Mouse (Mus musculus): ENCODE data around the gene Icam2. TPM values are rescaled to one million over a fixed set of nuclear protein-coding genes. Genes with fewer than 3 reads are reported as not detected.

Icam2 gene
- polyA plus RNA-seq, 1 experiment from 2014 or later = 13.4 TPM

Other genes starting within 250 kb of the Icam2 start
- gene Gm10840, start 227.2 kb downstream of the Icam2 start, polyA plus RNA-seq (2015; fragmentation: Nextera tagmentation; extraction: Ambion mirVana) = not detected in 2 replicates
- 82.2 and 82.7 TPM in 2 replicates for gene Limd2, start 227.2 kb downstream of the Icam2 start, polyA plus RNA-seq (2015; fragmentation: Nextera tagmentation; extraction: Ambion mirVana)
- 7.8 and 7.9 TPM in 2 replicates for gene Strada, start 185.9 kb downstream of the Icam2 start, polyA plus RNA-seq (2015; fragmentation: Nextera tagmentation; extraction: Ambion mirVana)
- gene Ccdc47, start 171.7 kb downstream of the Icam2 start, polyA plus RNA-seq (2015; fragmentation: Nextera tagmentation; extraction: Ambion mirVana) = 36.4 and 37.3 TPM in 2 replicates
- 21.3 and 22.4 TPM in 2 replicates for gene Ddx42, start 171.1 kb downstream of the Icam2 start, polyA plus RNA-seq (2015; fragmentation: Nextera tagmentation; extraction: Ambion mirVana)
- 30.2 and 30.4 TPM in 2 replicates for gene Ftsj3, start 132.0 kb downstream of the Icam2 start, polyA plus RNA-seq (2015; fragmentation: Nextera tagmentation; extraction: Ambion mirVana)
- 128 and 131 TPM in 2 replicates for gene Psmc5, start 131.9 kb downstream of the Icam2 start, polyA plus RNA-seq (2015; fragmentation: Nextera tagmentation; extraction: Ambion mirVana)
- 26.7 and 26.8 TPM in 2 replicates for gene Smarcd2, start 115.1 kb downstream of the Icam2 start, polyA plus RNA-seq (2015; fragmentation: Nextera tagmentation; extraction: Ambion mirVana)
- 0.09 and 0.12 TPM in 2 replicates for gene Tcam1, start 111.4 kb downstream of the Icam2 start, polyA plus RNA-seq (2015; fragmentation: Nextera tagmentation; extraction: Ambion mirVana)
- not detected in 2 replicates for gene Gh, start 86.2 kb downstream of the Icam2 start, polyA plus RNA-seq (2015; fragmentation: Nextera tagmentation; extraction: Ambion mirVana)
- gene Cd79b, start 73.3 kb downstream of the Icam2 start, polyA plus RNA-seq (2015; fragmentation: Nextera tagmentation; extraction: Ambion mirVana) = 7.7 and 9.9 TPM in 2 replicates
- 0.03 and 0.24 TPM in 2 replicates for gene Scn4a, start 34.8 kb downstream of the Icam2 start, polyA plus RNA-seq (2015; fragmentation: Nextera tagmentation; extraction: Ambion mirVana)
- not detected in 2 replicates for gene Prr29, start 22.6 kb downstream of the Icam2 start, polyA plus RNA-seq (2015; fragmentation: Nextera tagmentation; extraction: Ambion mirVana)
- 4.1 and 5.8 TPM in 2 replicates for gene Ern1, start 99.8 kb upstream of the Icam2 start, polyA plus RNA-seq (2015; fragmentation: Nextera tagmentation; extraction: Ambion mirVana)
- gene Tex2, start 225.3 kb upstream of the Icam2 start, polyA plus RNA-seq (2015; fragmentation: Nextera tagmentation; extraction: Ambion mirVana) = 9.2 and 10.2 TPM in 2 replicates